Mouse (Mus musculus) ovary, postnatal 14 days (tissue): ENCODE data around the gene Kpna2.
A peak's percentile ranks its signal among the peaks of the same experiment; 100 is the strongest.
"Not testable (repeated sequence)": the region's sequence is repeated elsewhere in the genome, so short reads cannot be mapped to it uniquely, and the experiment has no call there.

ENCODE experiments used
- DNase-seq: peaks from one replicate; pipeline ENCODE4 v3.0.0; 2022; ENCODE audit warnings: low spot score

The Kpna2 gene

DNA sequence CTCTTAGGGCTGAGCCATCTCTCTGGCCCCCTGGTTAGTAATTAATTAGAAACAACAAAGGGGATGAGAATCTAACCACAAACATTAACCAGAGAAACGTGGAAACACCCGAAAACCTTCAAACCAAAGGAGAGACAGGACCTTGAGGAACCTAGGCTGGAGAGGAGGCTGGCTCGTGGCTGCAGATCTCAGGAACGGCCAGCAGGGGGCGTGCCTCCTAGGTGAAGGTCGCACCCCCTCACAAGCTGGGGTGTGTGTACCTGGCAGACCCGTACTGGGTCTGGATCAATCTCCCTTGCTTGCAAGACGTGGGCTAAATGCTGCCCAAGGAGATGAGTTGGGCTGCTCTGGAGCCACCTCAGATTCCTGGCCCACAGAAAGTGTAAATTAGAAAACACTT, 19.3 kb upstream of the Kpna2 start:
- no peak for DNase-seq

DNA sequence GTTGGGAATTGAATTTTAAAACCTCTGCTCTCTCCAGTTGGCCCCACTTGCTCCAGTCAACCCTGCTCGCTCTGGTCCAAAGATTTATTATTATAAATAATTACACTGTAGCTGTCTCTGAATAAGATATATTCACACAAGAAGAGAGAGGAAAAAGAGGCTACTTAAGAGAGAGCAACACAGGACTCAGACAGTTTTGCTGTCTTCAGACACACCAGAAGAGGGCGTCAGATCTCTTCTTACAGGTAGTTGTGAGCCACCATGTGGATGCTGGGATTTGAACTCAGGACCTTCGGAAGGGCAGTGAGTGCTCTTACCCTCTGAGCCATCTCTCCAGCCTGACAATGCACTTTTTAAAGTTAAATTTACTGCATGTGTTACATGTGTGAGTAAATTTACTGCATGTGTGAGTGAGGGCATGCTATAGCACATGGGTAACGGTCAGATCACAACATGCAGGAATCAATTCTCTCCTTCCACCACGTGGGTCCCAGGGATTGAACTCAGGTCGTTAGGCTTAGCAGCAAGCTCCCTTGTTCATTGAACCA, 18.1 kb upstream of the Kpna2 start:
- no peak for DNase-seq

DNA sequence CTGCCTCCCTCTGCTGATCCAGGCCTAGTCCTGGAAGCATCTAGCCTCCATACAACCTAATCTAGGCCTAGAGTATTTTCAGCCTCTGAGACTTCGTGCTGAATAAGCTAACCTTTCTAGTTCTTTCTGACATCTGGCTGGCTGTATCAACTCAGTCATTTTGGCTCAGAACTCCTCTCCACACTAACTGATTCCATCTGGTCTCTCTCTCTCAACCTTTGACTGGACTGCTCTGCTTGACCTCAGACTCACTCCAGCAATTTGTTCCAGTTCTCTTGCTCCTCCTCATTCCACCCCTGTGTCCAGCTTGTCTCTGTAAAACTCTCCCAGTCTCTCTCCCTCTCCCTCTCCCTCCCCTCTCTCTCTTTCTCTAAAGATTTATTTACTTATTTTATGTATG, 17.6 kb upstream of the Kpna2 start:
- DNase-seq = no peak

DNA sequence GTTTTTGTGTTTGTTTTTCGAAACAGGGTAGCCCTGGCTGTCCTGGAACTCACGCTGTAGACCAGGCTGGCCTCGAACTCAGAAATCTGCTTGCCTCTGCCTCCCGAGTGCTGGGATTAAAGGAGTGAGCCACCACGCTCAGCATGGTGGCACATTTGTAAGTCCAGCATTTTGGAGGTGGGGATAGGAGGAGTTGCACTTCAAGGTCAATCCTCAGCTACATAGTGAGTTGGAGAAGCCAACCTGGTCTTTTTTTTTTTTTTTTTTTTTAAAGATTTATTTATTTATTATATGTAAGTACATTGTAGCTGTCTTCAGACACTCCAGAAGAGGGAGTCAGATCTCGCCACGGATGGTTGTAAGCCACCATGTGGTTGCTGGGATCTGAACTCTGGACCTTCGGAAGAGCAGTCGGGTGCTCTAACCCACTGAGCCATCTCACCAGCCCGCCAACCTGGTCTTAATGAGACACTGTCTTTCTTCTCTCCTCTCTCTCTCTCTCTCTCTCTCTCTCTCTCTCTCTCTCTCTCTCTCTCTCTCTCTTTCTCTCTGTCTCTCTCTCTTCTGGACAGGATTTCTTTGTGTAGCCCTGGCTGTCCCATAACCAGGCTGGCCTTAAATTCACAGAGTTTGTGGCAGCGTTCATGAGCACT, 16.3 kb upstream of the Kpna2 start:
- DNase-seq = not testable (repeated sequence)

DNA sequence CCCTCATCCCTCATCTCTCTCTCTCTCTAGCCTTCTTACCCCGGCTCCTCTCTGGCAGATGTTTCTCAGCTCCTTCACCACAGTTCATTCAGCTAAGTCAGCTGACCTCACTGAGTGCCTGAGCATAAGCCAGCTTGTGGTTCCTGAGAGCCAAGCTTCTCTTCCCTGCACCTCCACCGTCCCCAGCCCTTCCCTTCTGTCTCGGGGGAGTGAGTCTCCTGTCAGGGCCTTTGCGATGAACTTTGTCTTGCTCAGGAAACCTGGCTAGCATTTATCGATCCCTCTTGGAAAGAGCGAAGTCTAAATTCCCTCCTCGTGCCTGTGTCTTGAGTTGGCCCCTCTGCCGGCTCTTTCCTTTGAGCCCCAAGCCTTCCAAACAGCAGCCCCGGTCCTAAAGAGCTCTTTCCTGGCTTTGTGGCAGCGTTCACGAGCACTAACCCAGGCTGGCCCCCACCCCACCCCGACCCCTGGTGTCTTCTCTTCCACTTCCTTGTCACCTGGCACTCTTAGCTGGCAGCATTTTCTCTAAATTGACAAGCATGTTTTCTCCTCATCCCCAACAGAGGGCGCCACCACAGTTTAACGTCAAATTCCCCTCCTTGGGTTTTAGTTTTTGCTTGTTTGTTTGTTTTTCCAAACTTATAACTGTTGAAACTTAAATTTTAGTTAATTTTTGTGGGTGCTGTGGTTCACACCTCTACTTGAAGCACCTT, 15.4 kb upstream of the Kpna2 start:
- no peak for DNase-seq

DNA sequence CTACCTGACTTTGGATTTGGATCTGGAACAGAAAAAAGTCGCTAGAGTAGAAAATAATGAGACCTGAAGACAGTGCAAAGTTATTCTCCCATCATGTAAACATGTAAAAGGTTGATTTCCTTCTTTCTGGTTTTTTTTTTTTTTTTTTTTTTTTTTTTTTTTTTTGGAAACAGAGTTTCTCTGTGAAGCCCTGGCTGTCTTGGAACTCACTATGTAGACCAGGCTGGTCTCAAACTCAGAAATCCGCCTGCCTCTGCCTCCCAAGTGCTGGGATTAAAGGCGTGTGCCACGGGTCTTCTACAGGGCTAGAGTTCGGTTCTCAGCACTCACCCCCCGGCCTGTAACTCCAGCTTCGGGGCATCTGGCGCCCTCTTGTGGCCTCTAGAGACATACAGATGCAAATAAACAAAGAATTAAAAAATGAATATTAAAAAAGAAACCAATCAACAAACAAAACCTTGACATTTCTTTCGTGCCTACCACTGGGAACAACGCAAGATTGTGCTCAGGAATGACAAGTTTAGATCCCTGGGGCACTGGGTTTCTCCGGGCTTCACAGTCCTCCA, 14.8 kb upstream of the Kpna2 start:
- no peak for DNase-seq

DNA sequence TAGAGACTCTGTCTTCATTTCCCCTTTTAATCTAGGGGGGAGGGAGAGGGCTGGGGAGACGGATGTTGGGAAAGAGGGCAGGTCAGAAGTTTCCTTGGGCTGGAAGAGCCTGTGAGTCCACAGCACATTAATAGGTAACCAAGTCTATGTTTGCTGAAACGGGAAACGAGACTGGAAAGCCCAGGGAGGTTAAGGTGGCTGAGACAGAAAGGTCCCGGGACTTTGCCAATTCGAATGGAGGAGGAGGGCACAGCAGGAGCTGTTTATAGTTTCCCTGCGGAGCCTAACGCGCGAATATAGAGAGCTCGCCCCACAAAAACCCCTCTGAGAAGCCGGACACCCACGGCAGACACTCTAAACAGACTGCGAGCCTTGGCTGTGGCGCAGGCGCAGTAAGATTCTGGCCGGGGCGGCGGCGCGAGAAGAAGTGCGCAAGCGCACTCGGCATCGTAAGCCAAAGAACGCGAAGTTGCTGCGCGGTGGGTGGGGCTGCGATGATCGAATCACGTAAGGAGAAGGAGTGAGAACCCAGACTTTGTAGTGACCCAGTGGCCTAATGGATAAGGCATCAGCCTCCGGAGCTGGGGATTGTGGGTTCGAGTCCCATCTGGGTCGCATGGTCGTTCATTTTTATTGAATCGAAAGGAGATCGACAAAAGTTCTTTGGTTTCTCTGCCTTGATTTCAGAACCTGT, 13.1 kb upstream of the Kpna2 start:
- peak; percentile 99 for DNase-seq

DNA sequence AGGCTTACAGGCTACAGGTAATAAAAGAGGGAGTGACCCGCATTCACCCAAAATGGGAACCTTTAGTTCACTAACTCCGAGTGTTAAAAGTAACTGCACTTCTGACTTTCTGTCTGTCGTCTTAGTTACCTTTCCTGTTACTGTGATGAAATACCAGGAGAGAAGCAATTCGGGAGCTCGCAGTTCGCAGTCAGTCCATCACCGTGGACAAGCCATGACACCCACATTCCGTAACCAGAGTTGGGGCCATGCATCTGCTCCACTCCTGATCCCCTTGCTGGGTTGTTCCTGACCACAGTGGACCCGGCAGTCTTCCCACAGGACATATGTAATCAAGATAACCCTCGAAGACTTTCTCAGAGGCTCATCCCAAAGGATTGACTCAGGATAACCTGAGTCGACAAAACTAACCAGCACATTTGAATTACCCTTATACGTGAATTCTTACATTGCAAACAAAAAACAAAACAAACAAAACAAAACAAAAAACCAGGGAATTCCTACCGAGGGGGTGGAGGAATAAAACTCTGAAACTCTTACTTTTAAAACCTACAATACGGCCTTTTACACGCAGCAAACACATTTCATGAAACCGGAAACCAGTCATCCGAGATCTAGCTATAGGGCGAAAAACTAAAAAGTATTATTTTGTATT, 12.5 kb upstream of the Kpna2 start:
- no peak for DNase-seq

DNA sequence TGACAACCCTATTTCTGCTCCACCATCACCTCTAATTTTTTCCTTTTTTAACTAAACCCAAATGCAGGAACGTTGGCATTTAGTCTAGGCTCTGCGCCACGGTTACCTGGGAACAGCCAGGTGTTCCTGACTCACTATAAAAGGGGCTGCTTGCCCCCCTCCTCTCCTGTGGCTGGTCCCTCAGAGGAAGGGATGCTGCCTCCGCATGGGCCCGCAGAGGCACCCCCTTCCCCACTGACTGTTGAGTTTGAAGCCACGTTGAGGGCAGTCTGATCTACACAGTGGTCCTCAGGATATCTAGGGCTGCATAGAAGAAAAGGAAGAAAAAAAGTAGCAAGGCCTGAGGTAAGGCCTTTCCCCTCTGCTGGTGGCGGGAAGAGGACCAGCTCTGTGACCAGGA, 11.8 kb upstream of the Kpna2 start:
- no peak for DNase-seq

DNA sequence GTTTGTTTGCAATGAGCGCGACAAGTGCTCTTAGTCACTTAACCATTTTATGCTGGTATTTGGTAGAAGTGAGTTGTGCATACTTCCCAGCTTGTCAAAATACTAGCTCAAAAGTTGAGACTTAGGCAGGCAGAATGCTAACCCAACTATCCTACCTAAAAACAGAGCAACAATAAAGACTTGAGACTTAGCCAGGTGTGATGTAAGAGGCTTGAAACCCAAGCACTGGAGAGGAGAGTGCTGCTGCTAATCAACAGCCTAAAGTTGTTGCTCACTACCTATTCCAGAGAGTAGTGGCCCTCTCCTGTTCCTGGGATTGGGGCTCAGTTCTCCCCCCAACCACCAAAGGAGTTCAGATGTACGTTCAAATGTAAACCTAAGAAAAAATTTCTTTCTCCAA, 11.1 kb upstream of the Kpna2 start:
- no peak for DNase-seq

DNA sequence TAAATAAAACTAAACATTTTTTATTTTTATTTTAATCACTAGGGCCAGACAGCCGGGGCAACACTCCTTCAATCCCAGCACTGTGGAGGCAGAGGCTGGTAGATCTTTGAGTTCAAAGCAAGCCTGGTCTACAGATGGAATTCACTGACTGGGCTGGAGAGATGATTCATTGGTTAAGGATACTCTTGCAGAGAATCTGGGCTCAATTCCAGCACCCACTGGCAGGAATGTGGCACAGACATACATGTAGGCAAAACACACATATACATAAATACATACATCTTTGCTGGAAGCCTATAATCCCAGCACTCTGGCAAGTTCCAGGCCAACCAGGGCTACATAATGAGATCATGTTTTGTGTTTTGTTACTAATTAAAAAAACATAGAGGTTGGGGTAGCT, 6.2 kb upstream of the Kpna2 start:
- no peak for DNase-seq

DNA sequence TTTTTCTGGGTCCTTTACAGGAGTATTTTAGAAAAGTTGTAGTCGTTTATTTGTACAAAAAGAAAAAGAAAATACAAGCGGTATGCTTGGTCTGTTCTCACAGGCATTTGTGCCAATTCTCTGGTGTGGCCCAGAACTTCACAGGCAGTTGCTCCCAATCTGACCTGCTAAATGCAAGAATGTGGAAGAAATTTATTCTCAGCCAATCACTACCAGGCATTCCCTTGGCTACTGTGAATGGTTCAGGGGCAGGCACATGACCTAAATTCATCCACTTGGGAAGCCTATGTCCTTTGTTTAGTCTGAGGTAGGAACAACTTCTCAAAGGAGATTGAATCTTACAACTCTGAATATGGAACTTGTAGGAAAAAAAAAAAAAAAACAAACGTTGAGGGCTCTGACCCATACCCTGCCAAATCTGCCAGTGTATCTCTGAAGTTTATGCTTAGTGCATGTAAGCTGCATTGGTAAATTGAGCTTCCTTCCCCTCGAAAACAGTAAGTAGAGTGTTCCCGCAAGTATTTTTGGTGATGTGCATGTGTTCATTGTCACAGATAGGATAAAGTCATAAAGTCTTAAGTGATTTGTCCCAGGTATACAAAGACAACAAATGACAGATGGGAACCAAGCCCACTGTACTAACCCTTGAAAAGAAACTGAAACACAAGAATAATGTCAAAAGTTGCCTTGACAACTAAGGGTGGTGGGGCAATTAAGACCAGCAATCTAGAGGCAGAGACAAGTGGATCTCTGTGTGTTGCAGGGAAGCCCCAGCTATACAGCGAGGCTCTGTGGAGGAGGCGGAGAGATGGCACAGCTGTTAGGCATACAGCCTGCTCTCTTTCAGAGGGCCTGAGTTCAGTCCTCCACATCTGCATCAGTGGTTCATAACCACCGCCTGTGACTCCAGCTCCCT, 2.7 kb upstream of the Kpna2 start:
- no peak for DNase-seq

DNA sequence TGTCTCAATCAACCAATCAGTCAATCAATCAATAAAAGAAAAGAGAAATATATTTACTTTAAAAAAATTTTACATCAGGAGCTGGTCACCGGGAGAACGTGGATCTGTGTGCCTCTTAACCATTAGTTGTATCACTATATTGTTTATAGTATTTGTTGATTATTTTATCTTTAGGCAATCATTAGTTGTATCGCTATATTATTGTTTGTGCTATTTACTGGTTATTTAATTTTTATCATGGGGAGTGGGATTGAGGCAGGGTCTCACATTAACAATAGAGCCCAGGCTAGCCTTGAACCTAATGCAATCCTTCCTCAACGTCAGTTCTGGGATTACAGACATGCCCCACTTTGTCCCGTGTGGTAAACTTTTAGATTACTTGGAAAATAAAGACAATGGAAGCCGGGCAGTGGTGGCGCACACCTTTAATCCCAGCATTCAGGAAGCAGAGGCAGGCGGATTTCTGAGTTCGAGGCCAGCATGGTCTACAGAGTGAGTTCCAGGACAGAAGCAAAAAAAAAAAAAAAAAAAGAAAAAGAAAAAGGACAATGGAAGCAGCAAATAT, 690 bp upstream of the Kpna2 start:
- DNase-seq = no peak

DNA sequence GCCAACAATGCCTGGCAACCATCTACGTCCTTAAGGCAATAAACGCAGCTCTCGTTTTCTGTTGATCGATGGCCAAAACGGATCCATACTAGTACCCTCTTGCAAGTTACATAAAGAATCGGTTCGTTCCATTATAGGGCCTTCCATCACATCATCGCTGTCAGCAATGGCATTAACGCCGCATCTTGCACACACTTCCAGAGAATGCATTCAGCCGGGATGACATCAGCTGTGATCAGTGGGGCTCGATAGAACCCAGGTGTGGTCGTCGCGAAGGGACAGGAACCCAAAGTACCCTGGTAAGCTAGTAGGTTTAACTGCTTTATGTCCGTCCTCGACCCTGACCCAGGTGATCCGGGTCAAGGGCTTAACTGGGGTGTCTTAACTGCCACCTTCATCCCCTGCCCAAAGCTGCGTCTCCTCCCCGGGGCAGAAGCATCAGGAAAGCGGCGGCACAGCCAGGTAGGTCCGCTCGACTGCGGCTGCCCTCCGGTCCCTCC, 640 bp downstream of the Kpna2 start:
- DNase-seq = no peak

DNA sequence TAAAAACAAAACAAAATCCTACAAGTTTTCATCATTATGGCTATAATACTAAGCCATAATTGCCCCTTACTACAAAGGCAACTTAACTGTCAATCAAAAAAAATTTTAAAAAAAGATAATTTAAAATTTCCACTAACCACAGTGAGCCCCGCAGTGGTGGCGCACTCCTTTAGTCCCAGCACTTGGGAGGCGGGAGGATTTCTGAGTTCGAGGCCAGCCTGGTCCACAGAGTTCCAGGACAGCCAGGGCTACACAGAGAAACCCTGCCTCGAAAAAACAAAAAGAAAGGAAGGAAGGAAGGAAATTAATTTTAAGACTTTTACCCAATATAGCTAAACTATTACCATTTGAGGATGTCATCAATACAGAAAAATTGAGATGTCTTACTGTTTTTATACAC, 1.4 kb downstream of the Kpna2 start:
- DNase-seq = no peak

DNA sequence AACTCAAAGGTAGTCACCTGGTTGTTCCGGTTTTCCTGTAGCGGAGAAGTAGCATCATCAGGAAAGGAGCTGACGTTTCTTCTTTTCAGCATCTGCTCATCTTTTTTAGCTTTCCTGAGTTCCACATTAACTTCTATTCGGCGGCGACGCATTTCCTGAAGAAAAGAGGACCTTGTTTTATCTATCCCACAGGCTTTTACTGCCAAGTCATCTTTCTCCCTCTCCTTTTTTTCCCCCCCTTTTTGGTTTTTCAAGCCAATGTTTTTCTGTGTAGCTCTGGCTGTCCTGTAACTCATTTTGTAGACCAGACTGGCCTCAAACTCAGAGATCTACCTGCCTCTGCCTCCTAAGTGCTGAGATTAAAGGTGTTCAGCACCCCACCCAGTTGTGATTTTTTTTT, 2.8 kb downstream of the Kpna2 start:
- DNase-seq = not testable (repeated sequence)

DNA sequence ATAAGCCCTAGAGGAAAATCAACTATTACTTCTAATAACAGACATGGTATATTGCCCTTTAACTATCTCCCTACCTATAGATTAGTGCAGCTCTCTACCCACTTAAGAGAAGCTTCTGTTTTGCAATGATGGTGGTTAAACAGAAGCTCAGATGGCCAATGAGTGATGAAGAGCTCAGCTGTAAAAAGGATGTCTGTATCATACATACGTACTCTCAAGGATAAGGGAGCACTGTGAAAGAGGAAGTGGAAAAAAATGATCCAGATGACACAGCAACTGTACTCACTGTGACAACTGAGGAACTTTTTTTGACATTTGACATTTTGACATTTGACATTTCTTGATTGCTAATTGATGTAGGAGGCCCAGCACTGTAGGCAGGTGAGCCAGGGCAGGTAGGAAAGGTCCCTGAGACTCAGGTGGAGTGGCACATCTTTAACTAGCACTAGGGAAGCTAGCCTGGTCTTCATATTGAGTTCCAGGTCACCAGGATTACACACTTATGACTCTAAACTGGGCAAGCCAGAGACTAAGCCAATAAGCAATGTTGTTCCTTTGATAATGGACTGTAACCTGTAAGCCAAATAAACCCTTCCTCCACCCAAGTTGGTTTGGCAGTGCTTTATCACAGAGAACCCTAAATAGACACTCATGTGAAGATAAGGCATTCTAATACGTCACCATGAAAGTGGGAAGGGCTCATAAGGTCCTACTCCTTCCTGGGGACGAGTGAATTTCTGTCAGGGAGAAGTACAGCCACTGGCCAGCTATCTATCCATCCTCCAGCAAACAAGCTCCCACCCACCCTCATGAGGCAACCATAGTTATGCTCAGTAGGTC, 4.9 kb downstream of the Kpna2 start:
- DNase-seq = no peak

DNA sequence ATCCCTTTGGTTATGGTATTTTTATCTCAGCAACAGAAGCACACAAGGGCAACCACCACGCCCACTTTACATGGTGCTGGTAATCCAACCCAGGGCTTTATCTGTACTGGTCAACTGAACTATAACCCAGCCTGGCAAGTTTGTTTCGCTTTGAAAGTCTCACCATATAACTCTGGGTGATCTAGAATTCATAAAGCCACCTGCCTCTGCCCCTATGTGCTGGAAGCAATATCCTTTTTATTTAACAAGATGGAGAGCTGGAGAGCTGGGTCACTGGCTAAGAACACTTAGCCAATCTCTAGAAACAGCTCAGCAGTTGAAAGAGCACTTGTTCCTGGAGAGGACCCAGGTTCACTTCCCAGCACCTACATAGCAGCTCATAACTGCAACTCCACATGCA, 12.0 kb downstream of the Kpna2 start:
- no peak for DNase-seq

DNA sequence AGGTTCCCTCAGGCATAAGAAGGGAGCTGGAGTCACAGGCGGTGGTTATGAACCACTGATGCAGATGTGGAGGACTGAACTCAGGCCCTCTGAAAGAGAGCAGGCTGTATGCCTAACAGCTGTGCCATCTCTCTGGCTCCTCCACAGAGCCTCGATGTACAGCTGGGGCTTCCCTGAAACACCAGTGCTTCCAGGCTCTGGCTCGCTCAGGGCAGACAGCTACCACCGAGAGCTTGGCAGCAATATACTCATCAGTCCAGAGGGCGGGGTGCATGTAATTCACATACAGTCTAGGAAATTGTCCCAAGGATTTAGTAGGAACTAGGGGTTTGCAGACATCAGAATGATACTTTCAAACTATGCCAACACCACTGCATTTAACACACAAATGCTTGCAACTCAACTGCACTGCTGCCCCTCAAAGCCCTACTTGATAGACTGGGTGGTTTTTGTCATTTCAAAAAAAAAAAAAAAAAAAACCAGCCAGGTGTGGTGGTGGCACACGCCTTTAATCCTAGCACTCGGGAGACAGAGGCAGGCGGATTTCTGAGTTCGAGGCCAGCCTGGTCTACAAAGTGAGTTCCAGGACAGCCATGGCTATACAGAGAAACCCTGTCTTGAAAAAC, 13.2 kb downstream of the Kpna2 start:
- DNase-seq = not testable (repeated sequence)
